Mouse (Mus musculus): ENCODE data around the gene Hist1h2an. TPM values are rescaled to one million over a fixed set of nuclear protein-coding genes. Genes with fewer than 3 reads are reported as not detected.

Gene Hist1h2an
- polyA plus RNA-seq, 1 experiment = not detected

- peak in 1 of 2 experiments; percentile 63 for DNase-seq (ENCODE audit: extremely low spot score in 1 of 2, low spot score in 1 of 2)
Measured at GRCm38 (mm10) chr13:21783734-21784161, 3.3 kb downstream of the Hist1h2an start.

GRCm38 (mm10) chr13:21783255-21783617, 3.8 kb downstream of the Hist1h2an start, which contains the start of gene Hist1h3i:
Gene Hist1h3i (minus strand): TSS chr13:21783370.
- DNase-seq (ENCODE audit: extremely low spot score in 1 of 2, low spot score in 1 of 2) = peak; percentile 77 to 93

GRCm38 (mm10) chr13:21782361-21783254, 4.4 kb downstream of the Hist1h2an start:
- DNase-seq (ENCODE audit: extremely low spot score in 1 of 2, low spot score in 1 of 2) = peak in 1 of 2 experiments; percentile 17

- no peak for DNase-seq (ENCODE audit: extremely low spot score in 1 of 2, low spot score in 1 of 2)
Measured at GRCm38 (mm10) chr13:21781639-21782038, 5.4 kb downstream of the Hist1h2an start.

DNA sequence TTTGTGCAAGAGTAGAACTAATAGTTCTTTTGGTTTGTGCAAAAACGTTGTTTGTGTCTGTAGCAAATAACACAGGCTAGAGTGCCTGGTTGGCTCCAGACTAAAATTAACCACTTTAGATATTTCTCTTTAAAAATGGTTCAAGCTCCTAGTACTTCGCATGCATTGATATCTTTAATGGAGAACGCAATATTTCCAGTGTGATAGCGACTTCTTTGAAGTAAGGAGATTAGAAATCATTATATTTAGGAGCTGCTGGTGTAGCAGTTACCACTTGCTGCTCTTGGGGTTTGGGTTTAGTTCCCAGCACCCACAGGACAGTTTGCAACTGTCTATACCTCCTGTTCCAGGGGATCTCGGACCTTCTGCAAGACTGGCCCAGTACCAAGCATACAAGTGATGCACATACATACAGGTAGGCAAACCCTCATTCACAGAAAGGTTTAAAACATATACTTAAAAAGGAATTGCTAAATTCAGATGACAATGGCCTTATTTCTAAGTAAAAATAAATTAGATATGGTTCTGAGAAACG, 5.9 kb downstream of the Hist1h2an start:
- no peak for DNase-seq (ENCODE audit: extremely low spot score in 1 of 2, low spot score in 1 of 2)

DNA sequence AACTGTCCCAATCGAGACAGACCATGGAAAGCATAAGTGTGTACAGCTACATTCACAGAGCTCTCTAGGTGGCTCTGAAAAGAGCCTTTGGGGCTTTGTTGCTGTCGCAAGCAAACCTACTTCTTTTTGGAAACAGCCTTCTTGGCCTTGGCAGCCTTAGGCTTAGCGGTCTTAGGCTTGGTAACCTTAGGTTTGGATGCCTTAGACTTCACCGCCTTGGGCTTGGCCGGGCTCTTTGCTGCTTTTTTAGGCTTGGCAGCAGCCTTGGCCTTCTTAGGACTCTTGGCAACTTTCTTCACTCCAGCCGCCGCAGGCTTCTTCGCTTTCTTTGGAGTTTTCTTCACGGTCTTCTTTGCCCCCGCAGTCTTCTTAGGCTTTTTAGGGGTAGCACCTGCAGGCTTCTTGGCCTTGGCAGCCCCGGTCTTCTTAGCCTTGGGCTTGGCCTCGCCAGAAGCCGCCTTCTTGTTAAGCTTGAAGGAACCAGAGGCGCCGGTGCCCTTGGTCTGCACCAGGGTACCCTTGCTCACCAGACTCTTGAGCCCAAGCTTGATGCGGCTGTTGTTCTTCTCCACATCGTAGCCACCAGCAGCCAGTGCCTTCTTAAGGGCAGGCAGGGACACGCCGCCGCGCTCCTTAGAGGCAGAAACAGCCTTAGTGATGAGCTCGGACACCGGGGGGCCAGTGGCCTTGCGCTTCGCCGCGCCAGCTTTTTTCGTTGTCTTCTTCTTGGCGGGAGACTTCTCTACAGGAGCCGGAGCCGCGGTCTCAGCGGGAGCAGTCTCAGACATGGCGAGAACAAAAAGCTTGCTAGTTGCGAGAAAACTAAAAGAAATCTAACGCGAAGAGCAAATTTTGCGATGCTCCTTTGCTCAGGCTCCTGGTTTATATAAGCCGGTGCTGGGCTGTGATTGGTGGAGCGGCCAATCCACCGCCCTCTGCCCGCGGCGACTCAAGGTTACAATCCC, 7.0 kb downstream of the Hist1h2an start, which contains the start of gene Hist1h1b:
TSS of gene Hist1h1b (minus strand) at position 859 of the 965 bp plus-strand sequence.
- DNase-seq (ENCODE audit: extremely low spot score in 1 of 2, low spot score in 1 of 2) = peak; percentile 26 to 74

DNA sequence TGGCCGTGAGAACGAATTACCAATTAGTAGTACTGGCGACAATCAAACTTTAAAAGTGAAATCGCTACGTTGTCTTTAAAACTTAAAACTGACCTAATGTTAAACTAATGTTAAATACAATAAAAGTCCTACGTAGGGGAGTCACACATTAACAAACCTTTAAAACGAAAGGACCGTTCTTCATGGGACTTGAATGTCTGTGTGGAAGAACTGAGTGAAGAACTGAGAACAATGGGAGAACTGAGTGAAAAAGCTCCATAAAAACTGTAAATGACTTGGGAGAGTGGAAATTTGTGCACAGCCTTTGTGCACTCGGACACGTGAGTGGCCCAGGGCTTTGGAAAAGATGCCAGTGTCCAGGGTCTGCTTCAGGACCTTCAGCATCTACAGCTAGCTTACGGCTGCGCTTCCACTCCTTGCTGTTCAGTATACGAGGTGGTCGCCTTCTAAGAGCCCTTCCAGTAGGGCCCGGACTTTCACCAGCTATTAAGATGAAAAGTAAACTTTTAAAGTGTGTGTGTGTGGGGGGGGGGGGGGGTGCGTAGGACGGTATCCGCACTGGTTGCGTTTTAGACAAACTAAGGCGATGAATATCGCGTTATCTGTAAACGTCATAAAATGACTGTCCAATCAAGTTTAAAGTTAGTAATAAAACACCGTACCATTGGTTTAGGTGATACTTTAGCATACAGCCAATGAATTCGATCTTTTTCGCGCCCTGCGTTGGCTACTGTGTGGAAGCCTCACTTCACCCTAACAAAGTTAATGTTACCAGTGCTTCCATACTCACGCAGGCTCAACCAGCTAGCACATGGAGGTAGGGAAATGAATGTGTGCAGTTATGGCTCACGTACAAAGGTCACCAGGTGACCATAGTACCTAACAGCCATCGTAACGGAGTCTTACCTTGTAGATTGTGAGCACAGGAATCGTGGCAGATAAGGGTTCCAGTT, 7.9 kb downstream of the Hist1h2an start:
- DNase-seq (ENCODE audit: extremely low spot score in 1 of 2, low spot score in 1 of 2) = peak; percentile 78 to 89

GRCm38 (mm10) chr13:21755707-21756106, 31.3 kb downstream of the Hist1h2an start:
- no peak for DNase-seq (ENCODE audit: extremely low spot score in 1 of 2, low spot score in 1 of 2)

- DNase-seq (ENCODE audit: extremely low spot score in 1 of 2, low spot score in 1 of 2) = peak in 1 of 2 experiments; percentile 51
Measured at GRCm38 (mm10) chr13:21754294-21755001, 32.6 kb downstream of the Hist1h2an start.

DNA sequence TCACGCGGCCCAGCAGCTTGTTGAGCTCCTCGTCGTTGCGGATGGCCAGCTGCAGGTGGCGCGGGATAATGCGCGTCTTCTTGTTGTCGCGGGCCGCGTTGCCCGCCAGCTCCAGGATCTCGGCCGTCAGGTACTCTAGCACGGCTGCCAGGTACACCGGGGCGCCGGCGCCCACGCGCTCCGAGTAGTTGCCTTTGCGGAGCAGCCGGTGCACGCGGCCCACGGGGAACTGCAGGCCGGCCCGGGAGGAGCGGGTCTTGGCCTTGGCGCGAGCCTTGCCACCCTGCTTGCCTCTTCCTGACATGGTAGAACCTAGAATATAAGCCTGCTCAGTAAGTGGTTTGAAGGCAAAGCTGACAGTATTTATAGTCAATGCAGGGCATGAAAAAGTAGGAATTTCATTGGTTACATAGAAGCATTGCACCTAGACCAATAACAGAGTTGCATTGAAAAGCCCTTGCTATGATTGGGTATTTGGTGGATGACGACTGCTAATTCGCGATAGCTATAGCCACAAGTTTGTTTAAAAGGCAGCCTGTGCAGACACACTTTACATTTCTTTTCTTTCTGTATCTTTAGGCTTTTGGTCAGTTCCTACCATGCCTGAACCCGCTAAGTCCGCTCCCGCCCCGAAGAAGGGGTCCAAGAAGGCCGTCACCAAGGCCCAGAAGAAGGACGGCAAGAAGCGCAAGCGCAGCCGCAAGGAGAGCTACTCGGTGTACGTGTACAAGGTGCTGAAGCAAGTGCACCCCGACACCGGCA, 33.3 kb downstream of the Hist1h2an start, which contains the start of the genes Hist1h2ak and Hist1h2bn:
TSS of gene Hist1h2ak (minus strand) at position 304 of the 762 bp plus-strand sequence.
TSS of gene Hist1h2bn (plus strand) at position 600 of the 762 bp plus-strand sequence.
- peak; percentile 88 to 93 for DNase-seq (ENCODE audit: extremely low spot score in 1 of 2, low spot score in 1 of 2)

GRCm38 (mm10) chr13:21753051-21753523, 33.9 kb downstream of the Hist1h2an start:
- DNase-seq (ENCODE audit: extremely low spot score in 1 of 2, low spot score in 1 of 2) = peak in 1 of 2 experiments; percentile 15

- DNase-seq (ENCODE audit: extremely low spot score in 1 of 2, low spot score in 1 of 2) = no peak
Measured at GRCm38 (mm10) chr13:21752356-21752755, 34.7 kb downstream of the Hist1h2an start.

DNA sequence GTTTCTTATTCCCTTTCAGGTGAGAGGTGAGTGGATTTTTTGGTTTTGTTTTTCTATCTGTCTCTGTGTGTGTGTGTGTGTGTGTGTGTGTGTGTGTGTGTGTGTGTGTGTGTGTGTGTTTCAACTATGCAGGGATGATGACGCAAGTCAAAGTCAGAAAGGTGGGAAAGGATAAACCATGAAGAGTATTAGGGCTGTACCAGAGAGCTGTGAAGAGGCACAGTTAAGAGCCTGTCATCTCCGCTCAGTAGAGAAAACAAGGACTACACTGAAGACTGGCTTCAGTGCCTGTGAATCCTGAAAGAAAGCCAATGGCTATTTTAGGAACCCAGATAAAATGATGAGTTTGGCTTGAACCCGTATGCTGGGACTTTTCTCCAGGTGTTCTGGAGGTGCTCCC, 35.2 kb downstream of the Hist1h2an start:
- DNase-seq (ENCODE audit: extremely low spot score in 1 of 2, low spot score in 1 of 2) = no peak

- DNase-seq (ENCODE audit: extremely low spot score in 1 of 2, low spot score in 1 of 2) = no peak
Measured at GRCm38 (mm10) chr13:21751417-21751816, 35.6 kb downstream of the Hist1h2an start.

- DNase-seq (ENCODE audit: extremely low spot score in 1 of 2, low spot score in 1 of 2) = peak; percentile 87 to 96
Measured at GRCm38 (mm10) chr13:21750159-21751017, 36.6 kb downstream of the Hist1h2an start, which contains the start of gene Hist1h4k. Gene Hist1h4k (minus strand): TSS chr13:21750505.

- DNase-seq (ENCODE audit: extremely low spot score in 1 of 2, low spot score in 1 of 2) = no peak
Measured at GRCm38 (mm10) chr13:21749387-21750158, 37.4 kb downstream of the Hist1h2an start.
